Mouse (Mus musculus) midbrain, embryonic 13.5 days (tissue): ENCODE data around the gene Psen2. TPM values are rescaled to one million over a fixed set of nuclear protein-coding genes. Genes with fewer than 3 reads are reported as not detected.

Source experiments
- ATAC-seq: fragments of 200-750 bp; cut with Nextera tagmentation; 2 replicates; pipeline ENCODE4 v1.8.0; 2017; ENCODE audit warnings: mild to moderate bottlenecking, moderate TSS enrichment, moderate library complexity
- H3K27ac ChIP-seq: fragments of 300-500 bp; sonication (generic); 2 replicates; pipeline ENCODE4 v1.5.1; 2015; ENCODE audit warnings: inconsistent platforms, mild to moderate bottlenecking, moderate library complexity
- H3K27me3 ChIP-seq: fragments of 300-500 bp; sonication (generic); 2 replicates; pipeline ENCODE4 v1.6.1; 2015; ENCODE audit warnings: mild to moderate bottlenecking, inconsistent platforms
- H3K36me3 ChIP-seq: fragments of 300-500 bp; sonication (generic); 2 replicates; pipeline ENCODE4 v1.6.1; 2015; ENCODE audit warnings: mild to moderate bottlenecking, inconsistent platforms
- H3K4me1 ChIP-seq: fragments of 300-500 bp; sonication (generic); replicated peaks from 2 replicates; pipeline ENCODE4 v1.6.1; 2015; ENCODE audit warnings: inconsistent platforms
- H3K4me2 ChIP-seq: fragments of 300-500 bp; sonication (generic); replicated peaks from 2 replicates; pipeline ENCODE4 v1.6.1; 2015; ENCODE audit warnings: moderate library complexity, mild to moderate bottlenecking, inconsistent platforms
- H3K4me3 ChIP-seq: fragments of 300-500 bp; sonication (generic); replicated peaks from 2 replicates; pipeline ENCODE4 v1.5.1; 2015; ENCODE audit warnings: mild to moderate bottlenecking, inconsistent platforms
- H3K9ac ChIP-seq: fragments of 300-500 bp; sonication (generic); replicated peaks from 2 replicates; pipeline ENCODE4 v1.6.1; 2015; ENCODE audit warnings: mild to moderate bottlenecking, inconsistent platforms
- H3K9me3 ChIP-seq: fragments of 300-500 bp; sonication (generic); 2 replicates; pipeline ENCODE4 v1.6.1; 2016; ENCODE audit warnings: mild to moderate bottlenecking, inconsistent platforms
- WGBS: fragments of 180-500 bp; shearing (Covaris S2); methylation state at CpG from one replicate; pipeline ENCODE4 v1.1.7; 2015; 5-methylcytosine and 5-hydroxymethylcytosine counted together
- polyA plus RNA-seq: library from polyadenylated mRNA; unstranded; fragments of >200 nt; fragmentation: Nextera tagmentation; extraction: Ambion mirVana; gene quantifications from 2 replicates; pipeline ENCODE4 v1.2.1, GENCODE M21; 2015

Gene Psen2
- polyA plus RNA-seq = 10.7 and 11.1 TPM in 2 replicates

- peaks cover 20% of the 10 kb centered on the region for H3K27me3 ChIP-seq
- H3K4me3 ChIP-seq = no peak within 1 kb of the TSS
- no peak within 1 kb of the TSS; the same call in 1 of the 2 replicates for H3K9ac ChIP-seq
- 23% methylated on average over 7 of the region's 7 CpGs for WGBS
- ATAC-seq = no peak
- H3K27ac ChIP-seq = no peak within 1 kb of the TSS
- no peaks in the 10 kb centered on the region for H3K36me3 ChIP-seq
- H3K9me3 ChIP-seq = no peaks in the 10 kb centered on the region
- 0 out of 2 replicates have a peak, but pooled peaks cover 5% of the 10 kb centered on the region for H3K4me1 ChIP-seq
- no peak within 1 kb of the TSS for H3K4me2 ChIP-seq
Measured at GRCm38 (mm10) chr1:180263364-180263997, at the start of gene Psen2. Gene Psen2 (minus strand): TSS chr1:180263438.

- ATAC-seq = peak; percentile 77
- Histone ChIP-seq H3K27ac (peak overlapping the region; percentile 70), H3K9me3 (no peaks in the 10 kb centered on the region), H3K4me3 (peak overlapping the region; percentile 29; the same call in 1 of the 2 replicates), H3K36me3 (no peaks in the 10 kb centered on the region), H3K4me1 (peaks cover 23% of the 10 kb centered on the region), H3K27me3 (peaks cover 3% of the 10 kb centered on the region; the same call in 1 of the 2 replicates), H3K9ac (peak overlapping the region; percentile 33; the same call in 1 of the 2 replicates), H3K4me2 (peak overlapping the region; percentile 53)
- 23% methylated on average over 6 of the region's 6 CpGs for WGBS
Measured at GRCm38 (mm10) chr1:180312792-180313311, 49.6 kb upstream of the Psen2 start.

GRCm38 (mm10) chr1:180312286-180312685 is 49.0 kb upstream of the Psen2 start:
- H3K27me3 ChIP-seq = peaks cover 3% of the 10 kb centered on the region; the same call in 1 of the 2 replicates
- H3K9ac ChIP-seq = no peak overlapping the region; the same call in 1 of the 2 replicates
- 58% methylated on average over 6 of the region's 6 CpGs for WGBS
- no peak overlapping the region for H3K4me3 ChIP-seq
- no peak for ATAC-seq
- H3K27ac ChIP-seq = peak overlapping the region; percentile 70
- H3K9me3 ChIP-seq = no peaks in the 10 kb centered on the region
- no peaks in the 10 kb centered on the region for H3K36me3 ChIP-seq
- H3K4me1 ChIP-seq = peaks cover 27% of the 10 kb centered on the region
- H3K4me2 ChIP-seq = no peak overlapping the region; the same call in 1 of the 2 replicates

GRCm38 (mm10) chr1:180308897-180309296 is 45.7 kb upstream of the Psen2 start:
- ATAC-seq = no peak
- H3K27me3 ChIP-seq = peaks cover 3% of the 10 kb centered on the region; the same call in 1 of the 2 replicates
- WGBS = 74% methylated on average over 4 of the region's 4 CpGs

GRCm38 (mm10) chr1:180307661-180308060 is 44.4 kb upstream of the Psen2 start:
- Histone ChIP-seq H3K27me3 (peaks cover 3% of the 10 kb centered on the region; the same call in 1 of the 2 replicates), H3K4me2 (no peak overlapping the region), H3K9ac (no peak overlapping the region), H3K4me1 (peaks cover 18% of the 10 kb centered on the region), H3K27ac (no peak overlapping the region), H3K4me3 (no peak overlapping the region), H3K36me3 (no peaks in the 10 kb centered on the region), H3K9me3 (no peaks in the 10 kb centered on the region)
- WGBS = 51% methylated on average over 2 of the region's 2 CpGs
- ATAC-seq = no peak

More at GRCm38 (mm10) chr1:180308897-180309296, 45.7 kb upstream of the Psen2 start:
- Histone ChIP-seq H3K9me3 (no peaks in the 10 kb centered on the region), H3K4me2 (no peak overlapping the region), H3K27ac (no peak overlapping the region), H3K4me1 (peaks cover 25% of the 10 kb centered on the region), H3K36me3 (no peaks in the 10 kb centered on the region), H3K4me3 (no peak overlapping the region), H3K9ac (no peak overlapping the region)

GRCm38 (mm10) chr1:180306889-180307288 is 43.7 kb upstream of the Psen2 start:
- Histone ChIP-seq H3K4me1 (peaks cover 11% of the 10 kb centered on the region), H3K36me3 (no peaks in the 10 kb centered on the region), H3K9ac (no peak overlapping the region), H3K4me3 (no peak overlapping the region), H3K4me2 (no peak overlapping the region), H3K9me3 (no peaks in the 10 kb centered on the region), H3K27ac (no peak overlapping the region), H3K27me3 (peaks cover 3% of the 10 kb centered on the region; the same call in 1 of the 2 replicates)
- ATAC-seq = no peak
- WGBS = 82% methylated on average over 9 of the region's 9 CpGs

- Histone ChIP-seq H3K4me2 (no peak overlapping the region), H3K36me3 (no peaks in the 10 kb centered on the region), H3K27me3 (no peaks in the 10 kb centered on the region), H3K4me1 (peaks cover 11% of the 10 kb centered on the region), H3K4me3 (no peak overlapping the region), H3K9me3 (no peaks in the 10 kb centered on the region), H3K27ac (no peak overlapping the region), H3K9ac (no peak overlapping the region)
- 51% methylated on average over 5 of the region's 5 CpGs for WGBS
- ATAC-seq = no peak
Measured at GRCm38 (mm10) chr1:180303600-180303999, 40.4 kb upstream of the Psen2 start.

- Histone ChIP-seq H3K9me3 (no peaks in the 10 kb centered on the region), H3K4me1 (peaks cover 11% of the 10 kb centered on the region), H3K36me3 (no peaks in the 10 kb centered on the region), H3K27ac (no peak overlapping the region), H3K27me3 (no peaks in the 10 kb centered on the region), H3K4me3 (no peak overlapping the region), H3K9ac (no peak overlapping the region), H3K4me2 (no peak overlapping the region)
- ATAC-seq = no peak
- 67% methylated on average over 12 of the region's 12 CpGs for WGBS
Measured at GRCm38 (mm10) chr1:180302253-180303120, 39.2 kb upstream of the Psen2 start.

GRCm38 (mm10) chr1:180300997-180301396 is 37.8 kb upstream of the Psen2 start:
- H3K27me3 ChIP-seq = no peaks in the 10 kb centered on the region
- no peak for ATAC-seq
- H3K4me3 ChIP-seq = no peak overlapping the region
- peaks cover 12% of the 10 kb centered on the region for H3K4me1 ChIP-seq
- 44% methylated on average over 4 of the region's 4 CpGs for WGBS
- H3K4me2 ChIP-seq = no peak overlapping the region
- H3K9me3 ChIP-seq = no peaks in the 10 kb centered on the region
- no peaks in the 10 kb centered on the region for H3K36me3 ChIP-seq
- H3K27ac ChIP-seq = no peak overlapping the region
- H3K9ac ChIP-seq = no peak overlapping the region

- Histone ChIP-seq H3K9me3 (no peaks in the 10 kb centered on the region), H3K4me2 (no peak overlapping the region), H3K27me3 (no peaks in the 10 kb centered on the region), H3K4me1 (peaks cover 12% of the 10 kb centered on the region), H3K36me3 (no peaks in the 10 kb centered on the region), H3K27ac (no peak overlapping the region), H3K4me3 (no peak overlapping the region), H3K9ac (no peak overlapping the region)
- 90% methylated on average over 4 of the region's 4 CpGs for WGBS
- no peak for ATAC-seq
Measured at GRCm38 (mm10) chr1:180300292-180300691, 37.1 kb upstream of the Psen2 start.

- Histone ChIP-seq H3K36me3 (no peaks in the 10 kb centered on the region), H3K4me3 (no peak overlapping the region), H3K4me1 (peaks cover 12% of the 10 kb centered on the region), H3K4me2 (no peak overlapping the region), H3K9me3 (no peaks in the 10 kb centered on the region), H3K27ac (no peak overlapping the region), H3K27me3 (no peaks in the 10 kb centered on the region), H3K9ac (no peak overlapping the region)
- 93% methylated on average over 4 of the region's 4 CpGs for WGBS
- no peak for ATAC-seq
Measured at GRCm38 (mm10) chr1:180299697-180300096, 36.5 kb upstream of the Psen2 start.

GRCm38 (mm10) chr1:180296088-180296487 is 32.9 kb upstream of the Psen2 start:
- ATAC-seq = no peak
- H3K27me3 ChIP-seq = no peaks in the 10 kb centered on the region
- no peak overlapping the region for H3K4me2 ChIP-seq
- peaks cover 6% of the 10 kb centered on the region; the same call in 1 of the 2 replicates for H3K4me1 ChIP-seq
- WGBS = 90% methylated on average over 9 of the region's 9 CpGs
- H3K9ac ChIP-seq = no peak overlapping the region
- no peak overlapping the region for H3K27ac ChIP-seq
- no peaks in the 10 kb centered on the region for H3K9me3 ChIP-seq
- H3K4me3 ChIP-seq = no peak overlapping the region
- no peaks in the 10 kb centered on the region for H3K36me3 ChIP-seq
